Mouse (Mus musculus): Measurements from ENCODE around the gene Kcnk4. TPM values are rescaled to one million over a fixed set of nuclear protein-coding genes. Genes with fewer than 3 reads are reported as not detected.
"Not testable (repeated sequence)": the region's sequence is repeated elsewhere in the genome, so short reads cannot be mapped to it uniquely, and the experiment has no call there.

The Kcnk4 gene
- polyA plus RNA-seq, 1 experiment = 59.0 TPM

- TF ChIP-seq POLR2A (IDR thresholded peaks at IDR 0.05; ENCODE audit: extremely low read depth, insufficient read depth, low read length) (no peak), CTCF (IDR thresholded peaks at IDR 0.05; ENCODE audit: extremely low read depth, insufficient read depth, low read length) (no peak)
- Histone ChIP-seq H3K4me1 (ENCODE audit: control insufficient read depth, insufficient read depth, low read length) (no peaks in the 10 kb centered on the region; the same call in 1 of the 2 replicates), H3K27ac (ENCODE audit: insufficient read depth, low read length) (no peak overlapping the region), H3K4me3 (ENCODE audit: insufficient read depth, low read length) (no peak overlapping the region)
Observed at GRCm38 (mm10) chr19:6904846-6905245, 29.5 kb downstream of the Kcnk4 start.

- Histone ChIP-seq H3K4me3 (ENCODE audit: insufficient read depth, low read length) (no peak overlapping the region), H3K4me1 (ENCODE audit: control insufficient read depth, insufficient read depth, low read length) (no peaks in the 10 kb centered on the region; the same call in 1 of the 2 replicates), H3K27ac (ENCODE audit: insufficient read depth, low read length) (no peak overlapping the region)
- TF ChIP-seq POLR2A (IDR thresholded peaks at IDR 0.05; ENCODE audit: extremely low read depth, insufficient read depth, low read length) = no peak
- TF ChIP-seq CTCF (IDR thresholded peaks at IDR 0.05; ENCODE audit: extremely low read depth, insufficient read depth, low read length) = no peak
Observed at GRCm38 (mm10) chr19:6903031-6903430, 31.3 kb downstream of the Kcnk4 start.

- Histone ChIP-seq H3K4me1 (ENCODE audit: control insufficient read depth, insufficient read depth, low read length) (no peaks in the 10 kb centered on the region), H3K27ac (ENCODE audit: insufficient read depth, low read length) (no peak overlapping the region), H3K4me3 (ENCODE audit: insufficient read depth, low read length) (no peak overlapping the region)
- TF ChIP-seq POLR2A (IDR thresholded peaks at IDR 0.05; ENCODE audit: extremely low read depth, insufficient read depth, low read length) = no peak
- TF ChIP-seq CTCF (IDR thresholded peaks at IDR 0.05; ENCODE audit: extremely low read depth, insufficient read depth, low read length) = no peak
Observed at GRCm38 (mm10) chr19:6899641-6900040, 34.7 kb downstream of the Kcnk4 start.

GRCm38 (mm10) chr19:6895608-6896305 lies 38.6 kb downstream of the Kcnk4 start:
- H3K27ac ChIP-seq (ENCODE audit: insufficient read depth, low read length); H3K4me3 ChIP-seq (ENCODE audit: insufficient read depth, low read length); H3K4me1 ChIP-seq (ENCODE audit: control insufficient read depth, insufficient read depth, low read length): not testable (repeated sequence)

- no peak for TF ChIP-seq CTCF (IDR thresholded peaks at IDR 0.05; ENCODE audit: extremely low read depth, insufficient read depth, low read length)
- no peak for TF ChIP-seq POLR2A (IDR thresholded peaks at IDR 0.05; ENCODE audit: extremely low read depth, insufficient read depth, low read length)
- Histone ChIP-seq H3K27ac (ENCODE audit: insufficient read depth, low read length) (no peak overlapping the region), H3K4me1 (ENCODE audit: control insufficient read depth, insufficient read depth, low read length) (no peaks in the 10 kb centered on the region), H3K4me3 (ENCODE audit: insufficient read depth, low read length) (no peak overlapping the region)
Observed at GRCm38 (mm10) chr19:6893731-6894451, 40.4 kb downstream of the Kcnk4 start.

- Histone ChIP-seq H3K4me3 (ENCODE audit: insufficient read depth, low read length) (no peak overlapping the region), H3K27ac (ENCODE audit: insufficient read depth, low read length) (no peak overlapping the region), H3K4me1 (ENCODE audit: control insufficient read depth, insufficient read depth, low read length) (no peaks in the 10 kb centered on the region)
- TF ChIP-seq POLR2A (IDR thresholded peaks at IDR 0.05; ENCODE audit: extremely low read depth, insufficient read depth, low read length) (no peak), CTCF (IDR thresholded peaks at IDR 0.05; ENCODE audit: extremely low read depth, insufficient read depth, low read length) (no peak)
Observed at GRCm38 (mm10) chr19:6892512-6892911, 41.8 kb downstream of the Kcnk4 start.

GRCm38 (mm10) chr19:6877965-6878364 lies 56.4 kb downstream of the Kcnk4 start:
- Histone ChIP-seq H3K27ac (ENCODE audit: insufficient read depth, low read length) (no peak overlapping the region), H3K4me3 (ENCODE audit: insufficient read depth, low read length) (no peak overlapping the region), H3K4me1 (ENCODE audit: control insufficient read depth, insufficient read depth, low read length) (no peaks in the 10 kb centered on the region)
- TF ChIP-seq POLR2A (IDR thresholded peaks at IDR 0.05; ENCODE audit: extremely low read depth, insufficient read depth, low read length) = no peak

GRCm38 (mm10) chr19:6876799-6877198 lies 57.5 kb downstream of the Kcnk4 start:
- H3K27ac ChIP-seq (ENCODE audit: insufficient read depth, low read length) = no peak overlapping the region
- no peak for TF ChIP-seq CTCF (IDR thresholded peaks at IDR 0.05; ENCODE audit: extremely low read depth, insufficient read depth, low read length)
- no peak for TF ChIP-seq POLR2A (IDR thresholded peaks at IDR 0.05; ENCODE audit: extremely low read depth, insufficient read depth, low read length)
- no peak overlapping the region for H3K4me3 ChIP-seq (ENCODE audit: insufficient read depth, low read length)
- no peaks in the 10 kb centered on the region for H3K4me1 ChIP-seq (ENCODE audit: control insufficient read depth, insufficient read depth, low read length)

- no peaks in the 10 kb centered on the region for H3K4me1 ChIP-seq (ENCODE audit: control insufficient read depth, insufficient read depth, low read length)
- no peak overlapping the region for H3K4me3 ChIP-seq (ENCODE audit: insufficient read depth, low read length)
- no peak overlapping the region for H3K27ac ChIP-seq (ENCODE audit: insufficient read depth, low read length)
- TF ChIP-seq CTCF (IDR thresholded peaks at IDR 0.05; ENCODE audit: extremely low read depth, insufficient read depth, low read length) (no peak), POLR2A (IDR thresholded peaks at IDR 0.05; ENCODE audit: extremely low read depth, insufficient read depth, low read length) (no peak)
Observed at GRCm38 (mm10) chr19:6875834-6876233, 58.5 kb downstream of the Kcnk4 start.

GRCm38 (mm10) chr19:6874257-6874656 lies 60.1 kb downstream of the Kcnk4 start:
- no peak overlapping the region for H3K4me3 ChIP-seq (ENCODE audit: insufficient read depth, low read length)
- H3K4me1 ChIP-seq (ENCODE audit: control insufficient read depth, insufficient read depth, low read length) = no peaks in the 10 kb centered on the region
- TF ChIP-seq POLR2A (IDR thresholded peaks at IDR 0.05; ENCODE audit: extremely low read depth, insufficient read depth, low read length) = no peak
- no peak for TF ChIP-seq CTCF (IDR thresholded peaks at IDR 0.05; ENCODE audit: extremely low read depth, insufficient read depth, low read length)
- H3K27ac ChIP-seq (ENCODE audit: insufficient read depth, low read length) = no peak overlapping the region

Other genes with a start within 250 kb of the Kcnk4 start
- gene Rps6ka4, start 93.9 kb downstream of the Kcnk4 start, polyA plus RNA-seq (2012; rRNA removed) = 39.3 and 39.9 TPM in 2 replicates
- gene Ccdc88b, start 76.3 kb downstream of the Kcnk4 start, polyA plus RNA-seq (2012; rRNA removed) = 1.9 and 4.0 TPM in 2 replicates
- gene Trmt112, start 24.8 kb downstream of the Kcnk4 start, polyA plus RNA-seq (2012; rRNA removed) = 95.8 and 96.5 TPM in 2 replicates
- 366 and 368 TPM in 2 replicates for gene Prdx5, start 24.4 kb downstream of the Kcnk4 start, polyA plus RNA-seq (2012; rRNA removed)
- 59.2 and 62.9 TPM in 2 replicates for gene Esrra, start 12.7 kb downstream of the Kcnk4 start, polyA plus RNA-seq (2012; rRNA removed)
- 31.9 and 33.9 TPM in 2 replicates for gene Catsperz, start 9.1 kb downstream of the Kcnk4 start, polyA plus RNA-seq (2012; rRNA removed)
- gene Bad, start 7.3 kb upstream of the Kcnk4 start, polyA plus RNA-seq (2012; rRNA removed) = 60.4 and 66.3 TPM in 2 replicates
- 117 and 121 TPM in 2 replicates for gene Gpr137, start 8.0 kb upstream of the Kcnk4 start, polyA plus RNA-seq (2012; rRNA removed)
- 48.3 and 49.4 TPM in 2 replicates for gene Ppp1r14b, start 40.5 kb upstream of the Kcnk4 start, polyA plus RNA-seq (2012; rRNA removed)
- gene Plcb3, start 42.0 kb upstream of the Kcnk4 start, polyA plus RNA-seq (2012; rRNA removed) = 17.4 and 18.4 TPM in 2 replicates
- 215 and 217 TPM in 2 replicates for gene Fkbp2, start 46.0 kb upstream of the Kcnk4 start, polyA plus RNA-seq (2012; rRNA removed)
- gene Vegfb, start 53.1 kb upstream of the Kcnk4 start, polyA plus RNA-seq (2012; rRNA removed) = 99.6 and 107 TPM in 2 replicates
- 39.1 and 40.3 TPM in 2 replicates for gene Dnajc4, start 58.1 kb upstream of the Kcnk4 start, polyA plus RNA-seq (2012; rRNA removed)
- gene Nudt22, start 61.6 kb upstream of the Kcnk4 start, polyA plus RNA-seq (2012; rRNA removed) = 13.4 and 13.9 TPM in 2 replicates
- gene Trpt1, start 61.6 kb upstream of the Kcnk4 start, polyA plus RNA-seq (2012; rRNA removed) = 24.2 and 25.8 TPM in 2 replicates
- gene Fermt3, start 85.0 kb upstream of the Kcnk4 start, polyA plus RNA-seq (2012; rRNA removed) = 5.6 and 6.0 TPM in 2 replicates
- 133 and 140 TPM in 2 replicates for gene Stip1, start 105.5 kb upstream of the Kcnk4 start, polyA plus RNA-seq (2012; rRNA removed)
- gene Macrod1, start 122.3 kb upstream of the Kcnk4 start, polyA plus RNA-seq (2012; rRNA removed) = 19.1 and 22.2 TPM in 2 replicates
- 8.2 and 9.2 TPM in 2 replicates for gene Flrt1, start 171.2 kb upstream of the Kcnk4 start, polyA plus RNA-seq (2012; rRNA removed)

Data from cortical plate, adult 2 months (tissue).